Mouse (Mus musculus) embryonic fibroblast, embryonic 13.5 days (primary cell): ENCODE measurements at regions not wholly inside any gene's neighbourhood (a gene's known extent, or its start where the extent isn't known, plus 50 kb on each side); places are given as distances from the start of the nearest gene placed in this dataset.

ENCODE experiments used
- CTCF ChIP-seq: IDR thresholded peaks from 2 replicates; pipeline ENCODE4 v1.5.1; 2011; ENCODE audit warnings: mild to moderate bottlenecking, control low read depth, low read length, moderate library complexity, borderline replicate concordance; ENCODE audit not compliant: insufficient read depth
- POLR2A ChIP-seq: IDR thresholded peaks from 2 replicates; pipeline ENCODE4 v1.6.1; 2011; ENCODE audit warnings: low read depth, mild to moderate bottlenecking, control low read depth, low read length, moderate library complexity

- TF ChIP-seq CTCF (no peak), POLR2A (no peak)
These were observed 150.6 kb upstream of the Osr1 start for GRCm38 (mm10) chr12:9419311-9419710.
